Mouse (Mus musculus): ENCODE measurements around the gene Gdap2. TPM values are rescaled to one million over a fixed set of nuclear protein-coding genes. Genes with fewer than 3 reads are reported as not detected.

The Gdap2 gene
- total RNA-seq (2021): 10 to 100 TPM; 17.1 to 21.4 TPM
- long read RNA-seq, experiment 1, transcript Gdap2-201 (14 exons, 3,008 nt): major isoform, 16 of 19 reads
- long read RNA-seq, experiment 1, partial matches to known transcripts: 0 of 19 reads
- long read RNA-seq, experiment 1, other reads (novel, unspliced or antisense): 3 of 19 reads
- long read RNA-seq, experiment 2, transcript Gdap2-201 (14 exons, 3,008 nt): major isoform, 21 of 31 reads
- long read RNA-seq, experiment 2, partial matches to known transcripts: 0 of 31 reads
- long read RNA-seq, experiment 2, other reads (novel, unspliced or antisense): 10 of 31 reads

GRCm38 (mm10) chr3:100162315-100163105, at the start of gene Gdap2, which contains the start of gene Wdr3:
Gene Gdap2, plus strand, starts transcription at chr3:100162381.
Gene Wdr3, minus strand, starts transcription at chr3:100162407.
- peak; percentile 90 to 92 for DNase-seq (ENCODE audit: low spot score in 2 of 2)

DNA sequence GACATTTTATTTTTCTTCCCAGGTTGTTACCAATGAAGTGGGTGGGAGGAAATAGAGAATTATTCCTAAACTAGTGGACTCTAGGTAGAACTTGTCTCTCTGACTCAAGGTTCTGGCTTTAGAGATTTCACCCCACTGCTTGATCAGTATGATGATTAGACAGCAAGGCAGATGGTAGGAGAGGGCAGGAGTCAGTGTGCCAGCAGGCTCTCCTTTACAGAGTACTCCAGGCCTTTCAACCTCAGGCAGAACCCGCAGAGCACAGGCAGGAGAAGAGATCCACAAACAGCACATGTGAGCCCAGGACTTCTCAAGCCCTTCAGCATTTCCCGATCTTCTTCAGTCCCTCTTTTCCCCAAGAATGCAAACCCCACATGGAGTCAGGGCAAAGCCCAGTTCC, 43.5 kb upstream of the Gdap2 start:
- DNase-seq (ENCODE audit: low spot score in 2 of 2): no peak

DNA sequence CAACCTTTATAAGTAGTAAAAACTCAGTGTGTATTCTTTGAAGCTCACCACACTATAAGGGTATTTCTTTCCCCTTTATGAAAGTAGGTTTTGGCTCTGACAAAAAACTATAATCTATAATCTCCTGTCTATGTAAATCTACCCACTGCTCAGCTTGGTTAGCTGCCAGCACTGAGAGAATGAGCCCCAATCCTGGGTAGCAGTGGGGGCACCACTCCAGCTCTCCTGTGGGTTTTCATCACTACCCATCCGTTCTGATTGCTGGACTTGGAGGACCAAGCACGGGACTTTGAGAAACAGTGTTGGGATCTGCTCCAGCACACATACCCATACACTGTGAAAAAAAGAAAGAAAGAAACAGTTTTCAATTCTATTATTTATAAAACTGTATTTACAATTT, 40.2 kb upstream of the Gdap2 start:
- DNase-seq (ENCODE audit: low spot score in 2 of 2): no peak

DNA sequence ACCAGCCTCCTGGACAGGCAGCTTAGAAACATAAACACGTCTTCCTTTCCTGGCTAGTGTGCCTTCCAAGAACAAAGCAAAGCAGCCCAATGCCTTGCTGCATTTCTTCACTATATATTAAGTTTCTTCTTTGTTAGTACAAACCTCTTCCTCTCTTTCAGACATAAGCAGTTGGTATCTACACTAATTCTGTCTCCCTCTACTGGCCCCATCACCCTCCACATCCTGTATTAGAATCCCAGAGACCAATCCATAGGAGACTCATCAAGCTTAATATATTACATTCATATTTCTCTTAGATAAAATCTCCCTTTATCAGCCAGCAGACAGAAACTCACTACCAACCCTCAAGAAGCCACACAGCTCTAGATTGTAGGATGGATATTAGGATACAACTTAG, 39.7 kb upstream of the Gdap2 start:
- no peak for DNase-seq (ENCODE audit: low spot score in 2 of 2)

DNA sequence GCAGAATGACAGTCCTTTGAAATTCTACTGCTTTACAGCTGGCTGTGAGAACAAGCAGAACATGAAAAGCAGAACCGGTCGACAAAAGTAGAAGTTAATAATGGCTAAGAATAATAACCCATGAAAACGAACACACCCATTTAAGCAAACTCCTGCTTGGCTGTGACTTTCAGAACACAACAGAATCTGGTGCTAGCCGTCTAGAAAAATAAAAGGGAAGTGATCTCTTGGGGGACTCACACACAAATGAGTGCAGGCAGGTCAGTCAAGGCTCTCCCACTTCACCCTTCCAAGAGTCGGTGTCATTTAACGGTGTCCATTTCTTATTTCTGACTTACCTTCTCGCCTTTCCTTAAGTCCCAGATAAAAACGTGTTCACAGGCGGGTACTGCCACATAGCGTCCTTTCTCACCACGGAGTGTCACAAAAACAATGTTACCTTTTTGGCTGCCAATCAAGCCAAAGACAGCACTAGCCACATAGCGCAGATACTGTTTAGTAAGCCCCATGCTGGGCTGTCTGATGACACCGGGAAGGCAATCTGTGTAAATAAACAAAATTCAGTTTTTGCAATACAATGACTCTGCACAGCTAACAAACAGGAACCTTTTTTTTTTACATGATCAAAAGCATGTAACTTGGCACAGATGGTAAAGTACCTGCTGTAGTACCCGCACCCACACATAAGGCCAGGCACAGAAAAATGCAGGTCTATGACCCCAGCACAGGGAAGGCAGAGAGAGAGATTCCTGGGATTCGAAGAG, 1.3 kb upstream of the Gdap2 start:
- no peak for DNase-seq (ENCODE audit: low spot score in 2 of 2)

- no peak for DNase-seq (ENCODE audit: low spot score in 2 of 2)
Observed at GRCm38 (mm10) chr3:100161665-100162314, 391 bp upstream of the Gdap2 start.

- DNase-seq (ENCODE audit: low spot score in 2 of 2): no peak
Observed at GRCm38 (mm10) chr3:100163556-100163955, 1.4 kb downstream of the Gdap2 start.

DNA sequence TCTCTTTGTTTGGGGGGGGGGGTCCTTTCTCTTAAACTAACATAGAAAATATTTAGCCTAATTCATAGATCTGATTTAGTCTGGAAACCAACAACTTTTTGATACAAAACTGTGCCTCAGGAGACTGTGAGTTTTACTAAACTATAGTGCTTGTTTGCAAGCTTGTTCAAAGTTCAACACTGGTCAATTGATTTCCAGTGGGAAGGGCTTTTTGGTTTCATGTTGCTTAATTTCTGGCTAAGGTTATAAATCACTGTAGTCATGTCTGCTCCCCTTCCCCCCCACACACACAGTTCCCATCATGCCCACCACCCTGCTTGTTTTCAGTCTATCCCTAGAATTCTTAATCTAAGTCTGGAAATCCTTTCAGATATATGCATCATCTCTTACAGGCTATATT, 2.8 kb downstream of the Gdap2 start:
- DNase-seq (ENCODE audit: low spot score in 2 of 2): no peak

- DNase-seq (ENCODE audit: low spot score in 2 of 2): no peak
Observed at GRCm38 (mm10) chr3:100176031-100176430, 13.8 kb downstream of the Gdap2 start.

DNA sequence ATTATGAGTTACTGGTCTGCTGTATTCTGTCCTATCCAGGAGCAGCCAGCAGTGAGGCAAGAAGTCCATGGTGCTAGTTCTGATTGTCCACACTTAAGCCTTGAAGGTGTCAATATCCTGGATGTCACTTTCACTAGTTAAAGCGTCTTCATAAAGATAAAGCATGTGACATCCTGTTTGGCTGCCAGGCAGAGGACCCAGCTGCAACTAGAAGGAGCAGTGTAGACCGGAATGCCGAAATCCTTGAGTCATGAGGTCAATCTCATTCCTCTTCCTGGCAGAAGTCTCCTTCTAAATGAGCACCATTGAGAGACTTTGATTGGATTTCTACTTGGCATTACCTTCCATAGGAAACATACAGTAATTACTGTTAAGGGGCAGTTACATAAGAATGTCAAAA, 18.3 kb downstream of the Gdap2 start:
- DNase-seq (ENCODE audit: low spot score in 2 of 2): no peak

DNA sequence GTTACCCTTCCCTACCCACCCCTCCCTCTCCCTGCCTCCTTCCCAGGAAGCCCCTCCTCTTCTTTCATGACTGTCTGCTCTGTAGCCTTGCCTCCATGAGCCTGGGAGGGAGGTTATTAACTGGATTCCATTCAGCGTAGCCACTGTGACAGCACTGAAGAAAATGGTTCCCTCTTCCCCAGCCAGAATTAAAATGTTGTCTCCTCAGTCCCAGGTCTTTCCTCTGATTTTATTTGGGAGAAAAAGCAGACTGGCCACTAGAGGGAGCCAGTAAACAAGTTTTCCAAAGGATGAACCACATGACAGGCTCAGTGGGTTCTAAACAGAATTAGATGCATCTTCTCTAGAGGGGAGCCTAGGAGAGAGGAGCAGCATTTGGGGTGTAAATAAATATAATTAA, 27.3 kb downstream of the Gdap2 start:
- DNase-seq (ENCODE audit: low spot score in 2 of 2): peak; percentile 28 to 53

DNA sequence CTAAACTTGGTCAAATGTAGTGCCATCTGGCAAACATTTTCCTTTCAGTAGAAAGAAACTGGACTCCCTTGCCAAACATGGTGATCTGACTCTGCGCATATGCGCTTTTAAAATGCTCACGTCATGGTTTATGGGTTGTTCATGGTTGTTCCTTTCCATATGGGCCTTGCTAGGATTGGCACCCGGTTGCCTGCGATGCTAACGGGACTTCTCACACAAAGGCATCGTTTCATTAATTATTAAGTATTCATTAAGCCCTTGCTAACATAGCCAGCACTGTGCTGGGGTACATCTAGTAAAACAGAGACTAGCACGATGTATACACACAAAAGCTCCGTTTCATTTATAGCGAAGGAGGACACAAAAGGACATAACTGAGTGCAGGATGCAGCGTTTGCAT, 27.7 kb downstream of the Gdap2 start:
- no peak for DNase-seq (ENCODE audit: low spot score in 2 of 2)

- no peak for DNase-seq (ENCODE audit: low spot score in 2 of 2)
Observed at GRCm38 (mm10) chr3:100194210-100194609, 32.0 kb downstream of the Gdap2 start.

DNA sequence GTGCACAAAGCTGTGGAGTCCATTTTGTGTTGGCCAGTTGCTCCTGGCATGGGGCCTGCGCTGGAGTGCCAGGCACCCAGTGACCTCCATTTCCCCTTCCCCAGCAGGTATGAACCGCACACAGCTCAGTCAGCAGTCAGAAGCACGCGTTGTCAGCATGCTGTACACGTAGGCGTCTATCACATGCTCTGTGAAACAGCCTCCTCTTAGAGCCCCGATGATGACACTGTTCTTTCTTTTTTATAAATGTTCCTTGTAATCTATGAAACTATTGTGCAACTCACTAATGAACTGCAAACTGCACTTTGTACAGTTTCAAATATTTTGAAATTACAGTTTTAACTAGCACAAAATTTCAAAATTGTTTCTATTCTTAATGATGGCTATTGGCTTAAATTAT, 39.4 kb downstream of the Gdap2 start:
- DNase-seq (ENCODE audit: low spot score in 2 of 2): no peak

- no peak for DNase-seq (ENCODE audit: low spot score in 2 of 2)
Observed at GRCm38 (mm10) chr3:100206973-100207372, 44.8 kb downstream of the Gdap2 start.

- no peak for DNase-seq (ENCODE audit: low spot score in 2 of 2)
Observed at GRCm38 (mm10) chr3:100215469-100215868, 53.3 kb downstream of the Gdap2 start.

DNA sequence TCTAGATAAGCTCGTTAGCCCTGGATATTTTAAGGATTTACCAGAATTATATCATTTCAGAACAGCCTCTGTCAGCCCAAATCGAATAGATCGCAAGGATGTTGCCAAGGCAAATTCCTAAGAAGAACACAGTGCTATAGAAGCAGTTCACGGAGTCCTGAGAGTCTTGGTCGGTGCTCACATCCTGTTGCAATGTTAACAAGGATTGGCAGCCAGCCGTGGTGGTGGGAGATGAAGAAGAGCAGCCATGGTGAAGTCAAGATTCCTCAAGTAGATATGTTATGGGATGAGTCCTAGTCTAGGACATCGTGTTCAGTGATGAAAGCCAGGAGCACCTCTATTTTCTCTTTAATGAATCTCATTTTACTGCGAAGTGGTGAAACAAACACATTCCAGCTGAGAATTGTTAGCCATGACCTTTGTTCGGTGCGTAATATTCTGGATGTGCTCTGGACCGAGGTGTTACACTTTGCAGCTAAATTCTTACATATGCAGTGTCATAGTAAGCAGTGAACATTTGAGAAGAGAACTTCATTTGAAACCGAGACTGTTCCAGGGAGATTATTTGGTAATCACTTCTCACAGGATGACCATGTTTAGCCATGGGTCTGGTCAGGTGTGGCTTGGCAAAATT, 63.3 kb downstream of the Gdap2 start:
- no peak for DNase-seq (ENCODE audit: low spot score in 2 of 2)

- no peak for DNase-seq (ENCODE audit: low spot score in 2 of 2)
Observed at GRCm38 (mm10) chr3:100227509-100227908, 65.3 kb downstream of the Gdap2 start.

DNA sequence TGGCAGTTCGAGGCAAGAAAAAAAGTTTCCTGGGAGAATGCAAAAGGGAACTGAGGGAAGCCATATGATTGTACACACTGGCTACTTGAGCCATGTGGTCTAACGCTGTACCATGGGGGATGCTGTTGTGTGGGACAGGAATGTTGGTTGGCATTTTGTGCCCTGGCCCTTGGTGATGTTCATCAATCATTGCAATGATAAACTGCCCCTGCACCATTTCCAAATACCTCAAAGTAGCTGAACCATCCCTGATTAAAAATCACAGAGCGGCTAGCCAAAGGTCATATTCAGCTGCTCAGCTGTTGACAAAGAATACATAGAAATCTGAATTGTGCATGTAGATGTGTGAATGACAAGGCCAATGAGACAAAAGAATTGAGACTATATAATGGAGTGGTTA, 66.8 kb downstream of the Gdap2 start:
- no peak for DNase-seq (ENCODE audit: low spot score in 2 of 2)

GRCm38 (mm10) chr3:100236725-100237436, 74.7 kb downstream of the Gdap2 start:
- no peak for DNase-seq (ENCODE audit: low spot score in 2 of 2)
